Mouse (Mus musculus) megakaryocyte, adult 5-6 weeks (primary cell): Measurements from ENCODE around the gene Gpc6. TPM values are rescaled to one million over a fixed set of nuclear protein-coding genes. Genes with fewer than 3 reads are reported as not detected.

Source experiments
- ATAC-seq: 2 replicates; pipeline ENCODE4 v1.8.0; 2016; ENCODE audit warnings: mild to moderate bottlenecking, inconsistent platforms; ENCODE audit not compliant: poor library complexity, severe bottlenecking
- total RNA-seq, 2 experiments: library from RNA; stranded (forward) in 1 of 2; stranded (reverse) in 1 of 2; fragments of 153-499, 151-499 nt in 1 of 2; fragments of 221-1000, 200-1000 nt in 1 of 2; gene quantifications; 2 replicates each; pipeline versions ENCODE4 v1.2.3 to v1.2.4; 2015 to 2017

Gene Gpc6
- total RNA-seq, 2 experiments from 2014 or later: 0.07 TPM; not detected in 1

DNA sequence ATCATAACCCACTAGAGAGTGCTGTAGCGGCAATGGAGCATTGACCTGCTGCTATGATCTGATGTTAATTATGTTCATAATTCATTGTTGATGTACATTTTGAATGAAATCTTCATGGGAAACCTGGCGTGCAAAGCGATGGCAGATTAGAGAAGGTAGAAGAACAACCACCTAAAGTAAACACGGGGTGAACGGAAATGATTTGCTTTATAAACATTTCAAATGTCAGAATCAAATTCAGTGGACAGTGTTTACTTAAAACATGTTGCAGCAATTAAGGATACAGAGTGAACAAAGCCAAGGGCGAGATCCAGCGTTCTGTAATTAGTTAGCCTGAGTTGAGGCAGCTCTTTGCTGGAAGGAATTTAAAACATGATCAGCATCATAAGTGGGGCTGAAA is 426.2 kb downstream of the Gpc6 start:
- ATAC-seq: no peak

DNA sequence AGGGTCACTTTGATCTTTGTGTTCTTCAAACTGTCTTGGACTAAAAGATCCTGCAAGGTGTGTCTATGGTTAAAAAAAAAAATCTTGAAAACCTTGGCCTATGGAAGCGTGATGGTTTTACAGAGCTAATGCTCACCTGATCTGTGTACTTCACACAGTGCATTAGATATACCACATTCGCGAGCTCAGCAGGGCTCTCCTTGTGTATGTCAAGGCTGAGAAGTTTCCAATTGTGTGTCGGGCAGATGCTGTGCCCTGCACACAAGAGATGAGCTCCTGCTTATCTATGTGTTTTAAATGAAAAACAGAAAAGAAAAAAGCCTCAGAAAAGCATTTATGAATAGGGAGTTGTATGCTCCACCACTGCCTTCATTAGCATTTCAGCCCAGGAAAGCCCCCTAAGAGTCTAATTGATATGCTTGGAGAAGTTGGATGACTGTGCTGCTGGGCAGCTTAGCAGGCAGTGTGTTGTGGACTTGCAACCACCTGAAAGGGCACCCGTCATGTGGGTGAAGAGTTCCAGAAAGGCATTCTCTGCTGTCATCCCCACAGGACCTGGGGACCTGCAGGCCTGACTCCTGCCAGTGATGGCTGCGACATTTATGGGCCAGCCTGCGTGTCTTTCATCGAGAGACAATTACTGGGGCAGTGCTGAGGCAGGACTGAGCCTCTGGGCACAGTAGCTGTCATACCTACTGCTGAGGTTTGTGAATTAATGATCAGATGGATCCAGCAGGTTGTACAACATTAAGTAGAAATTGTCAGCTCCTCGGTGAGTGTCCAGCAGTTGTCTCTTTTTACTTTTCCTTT is 436.2 kb downstream of the Gpc6 start:
- ATAC-seq: no peak

DNA sequence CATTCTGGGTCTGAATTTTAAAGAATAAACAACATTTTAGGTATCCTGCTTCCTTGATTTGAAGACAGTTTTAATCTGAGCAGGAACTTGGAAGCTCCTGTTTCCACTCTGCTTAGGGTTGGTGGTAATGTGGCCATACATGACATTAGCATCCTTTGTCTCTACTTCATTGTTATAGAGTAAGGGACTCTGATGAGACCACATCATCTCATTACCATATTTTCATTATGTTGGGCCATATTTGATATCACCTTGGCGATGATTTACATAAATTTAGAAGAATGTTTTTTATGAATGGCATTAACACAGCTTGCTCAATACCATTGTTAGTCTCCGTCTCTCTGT is 436.8 kb downstream of the Gpc6 start:
- ATAC-seq: no peak

DNA sequence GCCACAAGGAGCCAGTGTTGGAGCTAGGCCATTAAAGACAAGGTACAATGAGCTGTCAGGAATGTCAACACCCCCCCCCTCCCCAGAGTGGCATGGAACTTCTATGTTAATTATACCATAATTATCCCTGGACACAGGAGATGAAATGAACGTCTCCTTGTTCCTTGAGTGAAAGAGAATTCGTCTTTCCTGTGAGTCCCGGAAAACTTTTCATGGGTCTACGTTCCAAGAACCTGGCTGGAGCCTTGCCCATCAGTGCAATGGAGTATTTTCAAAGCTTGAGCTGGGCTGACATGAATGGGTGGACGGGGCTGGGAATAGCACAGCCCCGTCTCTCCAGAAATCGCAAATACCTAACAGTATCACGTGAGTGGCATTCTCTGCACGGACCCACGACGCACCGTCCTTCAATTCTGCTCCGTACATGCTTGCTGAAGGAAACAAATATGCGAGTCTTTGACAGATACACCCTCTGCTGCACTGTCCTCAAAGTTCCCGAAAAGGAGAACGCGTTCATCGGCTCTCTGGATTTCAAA is 444.3 kb downstream of the Gpc6 start:
- ATAC-seq: no peak

DNA sequence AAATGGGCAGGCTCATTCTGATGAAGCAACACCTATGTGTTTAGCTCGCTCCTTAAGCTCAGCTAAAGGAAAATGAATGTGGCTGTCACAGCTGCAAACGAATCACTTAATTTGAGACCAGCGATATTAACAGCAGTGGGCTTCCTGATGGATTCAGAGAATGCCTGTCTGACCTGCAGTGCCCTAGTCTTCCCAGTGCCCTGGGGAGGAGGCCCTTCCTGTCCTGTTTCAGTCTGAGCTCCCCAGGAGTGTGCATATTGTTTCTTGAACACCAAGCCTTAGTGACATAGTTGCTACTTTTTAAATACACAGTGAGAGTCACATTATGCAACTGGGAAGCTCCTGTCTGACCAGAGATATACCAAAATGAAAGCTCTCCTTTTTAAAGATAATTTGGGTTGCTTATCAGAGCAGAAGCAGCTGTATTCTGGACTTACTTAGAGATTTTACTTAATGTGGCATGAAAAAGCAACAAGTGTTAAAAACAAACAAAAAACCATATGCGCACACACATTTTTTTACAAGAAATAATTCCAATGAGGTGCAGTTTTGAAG is 451.8 kb downstream of the Gpc6 start:
- no peak for ATAC-seq

DNA sequence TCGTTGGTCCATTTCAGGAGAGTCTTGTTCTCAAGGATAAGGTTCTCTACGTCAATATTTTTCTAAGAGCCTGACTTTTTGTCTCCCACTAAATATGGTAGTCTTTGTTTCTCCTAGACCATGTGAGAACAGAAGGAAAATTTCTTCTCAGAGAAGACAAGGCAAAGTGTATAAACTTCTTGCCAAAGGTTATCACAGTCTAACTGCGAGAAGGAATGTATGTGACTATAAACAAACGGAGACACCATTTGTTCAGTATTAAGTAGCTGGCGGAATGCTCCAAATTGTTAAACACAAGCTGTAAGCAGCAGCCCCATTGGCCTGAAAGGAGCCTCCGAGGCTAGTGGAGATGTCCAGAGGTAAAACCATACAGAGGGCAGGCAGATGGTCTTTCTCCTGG is 454.9 kb downstream of the Gpc6 start:
- no peak for ATAC-seq

DNA sequence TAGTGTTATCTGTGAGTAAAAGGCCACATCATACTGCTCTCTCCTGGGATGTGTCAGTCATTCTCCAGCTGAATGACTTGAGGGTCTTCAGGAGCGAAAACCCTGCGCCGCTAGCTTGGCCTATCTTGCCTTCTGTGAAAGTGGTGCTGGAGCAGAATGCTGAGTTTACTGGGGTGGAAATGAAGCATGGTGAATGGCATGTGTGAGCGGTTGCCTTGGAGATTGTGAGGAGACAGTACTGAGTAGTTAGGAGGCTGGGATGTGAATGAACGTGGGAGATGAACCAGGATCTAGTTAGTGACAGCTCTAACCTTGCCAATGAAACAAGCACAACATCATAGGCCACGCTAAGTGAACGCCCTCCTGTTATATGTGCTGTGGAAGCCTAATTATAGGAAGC is 458.1 kb downstream of the Gpc6 start:
- ATAC-seq: no peak

DNA sequence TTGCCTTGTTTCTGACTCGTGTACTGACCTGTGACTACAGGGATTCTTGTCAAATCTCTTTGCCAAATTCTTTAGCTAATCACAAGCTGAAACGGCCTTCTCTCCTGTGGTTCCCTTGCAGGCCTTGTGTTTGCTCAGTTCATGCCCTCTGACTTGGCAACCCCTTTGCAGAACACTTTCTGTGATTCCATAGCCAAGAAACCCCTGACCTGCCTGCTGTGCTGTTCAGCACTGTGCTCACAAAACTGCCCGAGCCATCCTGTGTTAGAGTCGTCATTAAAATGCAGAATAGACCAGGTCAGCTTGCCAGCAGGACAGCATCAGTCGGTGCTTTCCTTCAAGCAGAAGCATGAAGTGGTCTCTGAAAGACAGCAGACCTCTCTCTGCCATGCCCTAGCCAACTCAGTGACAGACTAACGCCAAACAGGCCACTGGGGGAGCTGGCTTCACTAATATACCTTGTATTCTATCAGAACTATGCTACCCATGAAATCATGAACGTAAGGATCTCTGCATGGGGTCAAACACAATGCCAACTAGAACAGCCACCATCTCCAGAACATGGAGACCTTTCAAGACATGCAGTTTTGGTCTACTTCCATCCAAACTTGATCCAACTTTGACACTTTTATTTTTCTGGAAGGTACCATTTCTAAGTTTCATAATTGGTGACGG is 459.1 kb downstream of the Gpc6 start:
- no peak for ATAC-seq

DNA sequence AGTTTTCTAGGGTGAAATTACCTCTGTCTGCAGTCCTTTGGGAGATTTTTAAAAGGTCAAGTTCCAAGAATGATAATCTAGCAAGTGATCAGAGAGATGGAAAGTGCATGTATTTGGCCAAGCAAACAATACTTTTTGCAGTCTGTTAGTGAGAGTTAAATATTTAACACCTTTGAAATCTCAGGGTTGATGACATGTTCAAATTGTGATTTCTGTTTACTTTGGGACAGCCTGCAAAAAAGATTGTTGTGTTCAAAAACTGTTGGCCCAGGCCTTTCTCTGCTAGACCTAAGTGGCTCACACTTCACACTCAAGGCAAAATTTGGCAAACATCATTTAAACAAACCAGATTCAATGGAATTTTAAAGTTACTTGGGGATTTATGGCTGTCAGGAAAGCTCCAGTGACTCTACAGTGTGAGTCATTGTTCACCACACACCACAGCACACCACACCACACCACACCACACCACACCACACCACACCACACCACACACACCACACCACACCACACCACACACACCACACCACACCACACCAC is 460.7 kb downstream of the Gpc6 start:
- no peak for ATAC-seq

DNA sequence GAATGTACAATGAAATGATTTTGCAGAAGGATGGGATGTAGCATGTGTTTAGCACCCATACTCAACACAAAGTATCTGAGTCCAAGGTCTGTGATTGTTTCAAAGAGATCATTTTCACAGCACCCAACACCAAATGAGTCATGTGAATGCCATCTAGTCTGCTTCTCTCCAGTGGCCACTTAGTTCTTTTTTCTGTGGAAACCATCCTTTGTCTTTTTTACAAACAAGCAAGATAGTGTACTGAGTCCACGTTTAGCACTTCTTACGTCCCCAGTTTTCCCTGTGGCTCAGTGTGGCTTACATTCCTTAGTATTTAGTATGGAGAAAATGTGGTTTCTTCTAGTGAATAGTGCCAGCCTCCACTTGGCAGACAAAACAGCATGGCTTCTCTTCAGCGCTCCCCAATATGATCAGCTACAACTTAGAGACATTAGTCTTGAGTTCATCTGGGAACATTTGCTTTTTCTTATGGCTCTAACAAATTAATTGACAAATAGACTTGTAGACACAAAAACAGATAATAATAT is 465.7 kb downstream of the Gpc6 start:
- ATAC-seq: no peak

DNA sequence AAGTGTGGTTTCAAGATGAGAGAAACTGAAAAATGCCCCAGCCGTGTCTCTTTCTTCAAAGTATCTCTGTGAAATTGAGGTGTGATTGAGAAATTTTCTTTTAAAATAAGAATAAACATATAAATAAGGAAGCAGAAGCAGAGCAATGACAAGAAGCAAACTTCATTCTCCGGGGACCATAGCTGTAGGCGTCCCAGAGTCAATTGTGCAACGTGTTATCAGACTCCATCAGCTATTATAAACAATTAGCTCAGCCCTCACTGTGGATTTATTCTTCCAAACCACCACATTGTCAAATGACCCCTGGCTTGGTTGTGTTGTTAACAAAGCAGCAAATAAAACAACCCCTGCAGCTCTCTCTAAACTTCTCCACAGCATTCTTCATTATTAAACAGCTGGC is 466.3 kb downstream of the Gpc6 start:
- no peak for ATAC-seq

DNA sequence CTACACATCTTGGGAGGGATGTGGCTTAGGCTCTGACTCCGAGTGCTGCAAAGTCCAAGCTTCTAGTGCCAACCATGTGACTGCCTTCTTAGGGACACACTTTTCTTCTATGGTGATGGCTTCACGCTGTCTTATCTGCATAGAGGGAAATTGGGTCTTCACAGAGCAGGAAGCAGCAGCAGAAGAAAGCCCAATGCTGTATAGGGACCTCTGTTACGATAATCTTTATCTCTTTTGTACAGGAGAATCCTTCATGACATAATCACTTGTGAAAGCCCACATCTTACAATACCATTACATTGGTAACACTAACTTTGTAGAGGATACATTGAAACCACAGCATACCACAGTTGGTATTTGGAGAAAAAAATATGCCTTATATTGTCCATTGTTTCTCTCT is 472.1 kb downstream of the Gpc6 start:
- no peak for ATAC-seq

DNA sequence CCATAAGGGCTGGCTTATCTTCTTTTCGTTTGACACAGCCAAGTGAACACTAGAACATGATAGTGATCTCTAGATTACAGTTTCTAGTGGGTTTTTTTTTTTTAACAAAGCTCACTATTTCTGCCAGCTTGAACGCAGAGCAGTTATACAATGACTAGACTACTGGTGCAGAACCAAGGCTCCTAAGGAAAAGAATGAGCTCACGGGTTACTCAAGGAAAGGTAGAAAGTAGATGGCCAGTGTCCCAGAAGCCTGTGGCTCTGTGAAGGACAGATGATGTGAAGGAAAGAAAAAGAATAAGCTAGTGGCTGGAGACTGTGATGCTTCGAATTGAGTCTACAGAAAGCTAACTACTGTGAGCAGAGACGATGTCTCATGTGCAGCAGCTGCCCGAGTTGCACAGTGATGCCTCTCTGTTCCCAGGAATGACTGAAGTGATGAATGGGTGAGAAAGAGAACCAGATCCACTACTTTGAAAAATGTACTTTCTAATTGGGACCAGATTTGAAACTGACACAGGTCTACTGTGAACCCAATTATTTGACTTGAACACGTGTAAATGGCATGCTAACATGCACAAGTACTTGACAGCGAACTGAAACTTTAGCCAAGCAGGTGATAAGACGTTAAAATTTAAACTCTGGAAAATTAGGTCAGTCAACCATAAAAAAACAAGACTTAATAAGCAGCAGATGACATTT is 482.9 kb downstream of the Gpc6 start:
- no peak for ATAC-seq

DNA sequence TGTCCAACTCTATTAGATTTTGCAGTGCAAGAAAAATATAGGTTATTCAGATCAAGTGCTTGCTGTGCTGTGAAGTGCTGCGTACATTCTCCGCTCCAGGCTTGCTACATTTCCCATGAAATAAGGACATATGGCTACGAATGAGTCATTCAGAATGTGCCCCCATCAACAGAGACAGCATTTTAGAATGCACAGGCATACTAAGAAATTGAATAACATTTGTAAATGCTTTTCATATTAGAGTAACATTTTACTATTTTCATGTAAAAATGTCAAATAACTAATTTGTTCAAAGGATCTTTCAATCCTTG is 483.4 kb downstream of the Gpc6 start:
- no peak for ATAC-seq

DNA sequence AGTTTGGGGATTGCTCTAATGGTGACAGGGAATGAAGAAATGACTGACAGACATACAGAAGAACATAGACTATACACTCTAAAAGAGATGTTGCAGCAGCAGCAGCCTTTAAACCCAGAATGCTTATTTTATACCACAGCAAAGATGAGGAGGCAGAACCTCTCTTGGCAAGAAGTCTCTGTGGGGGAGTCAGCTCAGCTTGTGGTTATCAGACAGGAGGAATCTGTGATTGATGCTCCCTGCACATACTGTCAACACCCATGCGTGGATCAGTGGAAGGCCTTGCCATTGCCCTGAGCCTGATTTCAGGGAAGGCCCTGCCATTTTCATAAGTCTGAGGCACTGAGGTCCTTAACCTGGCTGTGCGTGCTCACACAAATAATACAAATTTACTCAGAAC is 484.7 kb downstream of the Gpc6 start:
- no peak for ATAC-seq

DNA sequence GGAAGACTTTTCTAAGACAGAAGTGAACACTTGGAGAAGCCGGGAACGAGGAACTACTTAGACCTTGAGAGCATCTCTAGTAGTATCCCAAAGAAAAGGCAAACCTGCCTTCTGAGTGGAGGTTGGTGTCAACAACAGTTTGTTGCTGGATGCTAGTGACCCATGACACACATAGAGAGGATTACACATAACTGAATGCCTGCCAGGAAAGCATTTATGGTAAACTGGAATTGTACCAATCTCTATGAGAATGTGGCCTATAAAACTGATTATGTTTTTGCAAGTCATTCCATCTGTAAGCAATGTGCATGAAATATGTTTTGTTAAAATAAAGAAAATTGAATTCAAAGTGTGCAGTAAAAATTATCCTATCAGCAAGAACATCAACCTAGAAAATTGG is 485.4 kb downstream of the Gpc6 start:
- no peak for ATAC-seq

DNA sequence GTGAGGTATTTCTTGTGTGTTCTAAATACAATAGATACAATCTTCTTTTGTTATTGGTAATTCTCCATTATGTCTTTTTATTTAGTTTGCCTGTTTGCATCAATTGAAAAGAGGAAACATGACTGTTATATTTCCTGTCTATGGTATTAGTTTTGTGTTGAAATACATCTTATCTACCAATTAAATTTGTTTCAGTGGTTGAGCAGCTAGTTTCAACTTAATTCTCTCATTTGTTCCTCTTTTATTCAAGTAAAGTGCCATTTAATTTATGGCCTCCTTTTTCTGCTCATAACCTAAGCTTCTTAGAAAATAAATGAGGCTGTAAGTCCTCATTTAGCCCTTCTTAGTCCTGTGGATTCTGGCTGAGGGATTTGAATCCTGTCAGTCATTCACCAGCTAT is 489.9 kb downstream of the Gpc6 start:
- ATAC-seq: peak; percentile 30; the same call in 1 of the 2 replicates

DNA sequence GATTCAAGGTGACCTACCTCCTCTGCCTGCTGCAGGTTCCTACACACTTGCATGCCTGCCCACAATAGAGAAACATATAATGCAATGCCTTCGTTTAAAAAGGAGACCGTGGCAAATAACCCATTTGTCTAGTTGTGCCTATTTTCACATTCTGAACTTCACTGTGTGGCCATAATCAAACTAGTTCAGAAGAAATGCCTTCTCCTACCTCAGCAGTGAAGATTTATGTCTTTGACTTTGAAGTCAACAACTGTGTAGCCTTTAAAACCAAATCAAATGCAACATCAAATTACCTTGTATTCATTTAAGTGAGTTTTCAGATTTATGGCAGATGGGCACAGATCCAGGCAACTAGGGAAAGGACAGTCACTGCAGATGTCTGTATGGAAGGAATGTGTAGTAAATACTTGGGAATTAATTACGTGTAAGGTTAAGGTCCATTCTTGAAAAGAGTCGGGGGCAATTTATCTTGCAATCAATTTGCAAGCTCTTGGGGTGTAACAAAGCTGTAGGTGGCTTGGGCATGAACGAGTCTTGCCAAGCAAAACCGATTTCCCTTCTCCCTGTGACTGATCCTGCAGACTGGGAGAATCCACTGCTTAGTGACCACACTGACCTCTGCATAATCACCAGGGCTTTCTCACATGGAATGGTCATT is 494.6 kb downstream of the Gpc6 start:
- ATAC-seq: no peak

DNA sequence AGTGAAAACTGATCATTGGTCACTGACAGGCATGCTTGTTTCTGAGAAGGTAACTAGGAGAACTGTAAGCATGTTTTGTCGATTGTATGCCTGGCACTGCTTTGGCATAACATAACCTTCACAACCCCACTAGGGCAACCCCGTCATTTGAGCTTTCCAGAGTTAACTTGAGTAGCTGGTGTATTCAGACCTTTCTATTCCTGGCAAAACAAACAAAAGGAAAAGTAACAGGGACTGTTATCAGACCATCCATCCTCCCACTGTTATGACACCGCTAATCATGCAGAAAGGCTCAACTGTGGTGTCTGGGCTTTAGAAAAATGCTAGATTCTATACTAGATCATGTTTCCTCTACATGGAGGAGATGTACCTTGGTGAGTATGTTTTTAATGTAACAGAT is 496.1 kb downstream of the Gpc6 start:
- ATAC-seq: no peak

DNA sequence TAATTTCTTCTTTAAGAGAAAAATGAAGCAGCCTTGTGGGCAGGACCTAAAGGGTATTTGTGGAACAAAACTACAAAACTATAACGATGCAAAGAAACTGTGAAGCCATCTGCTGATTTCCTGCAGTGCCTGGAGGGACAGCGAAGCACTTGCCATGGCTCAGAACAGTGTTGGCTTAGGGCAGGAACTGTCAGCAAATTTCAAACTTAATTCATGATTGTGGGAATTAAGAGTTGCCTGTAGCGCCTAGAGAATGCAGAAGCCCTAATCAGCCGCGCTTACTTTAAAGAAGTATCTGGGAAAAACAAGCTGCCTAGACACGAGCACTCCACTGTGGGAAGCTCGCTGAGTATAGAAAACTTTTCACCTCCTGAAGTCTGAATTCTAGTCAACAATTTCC is 501.0 kb downstream of the Gpc6 start:
- ATAC-seq: no peak

DNA sequence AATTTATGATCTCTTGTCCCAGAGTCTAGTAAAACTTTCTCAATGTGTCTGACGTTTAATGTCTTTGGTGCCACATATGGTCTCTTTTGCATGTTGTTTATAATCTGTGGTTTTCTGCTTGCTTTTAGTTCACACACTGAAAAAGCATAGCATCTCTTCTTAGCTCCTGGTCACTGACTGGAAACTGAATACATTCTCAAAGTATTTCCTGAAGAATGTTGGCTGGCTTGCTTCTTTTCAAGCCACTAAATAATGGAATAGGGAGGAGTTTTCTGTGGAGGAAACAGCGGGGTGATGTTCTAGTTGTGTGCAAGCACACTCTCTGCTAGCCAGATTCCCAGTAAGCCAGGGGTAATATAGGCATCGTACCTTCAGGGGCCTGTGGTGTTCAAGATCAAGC is 502.7 kb downstream of the Gpc6 start:
- no peak for ATAC-seq
